Mouse (Mus musculus) heart, embryonic 12.5 days (tissue): ENCODE measurements around the gene St3gal6. TPM values are rescaled to one million over a fixed set of nuclear protein-coding genes. Genes with fewer than 3 reads are reported as not detected.

Source experiments
- ATAC-seq: fragments of 200-750 bp; cut with Nextera tagmentation; 2 replicates; pipeline ENCODE4 v1.8.0; 2017; ENCODE audit warnings: moderate TSS enrichment, moderate library complexity; ENCODE audit not compliant: insufficient number of reproducible peaks, low FRiP score
- H3K27ac ChIP-seq: fragments of 300-500 bp; sonication (generic); 2 replicates; pipeline ENCODE4 v1.5.1; 2016; ENCODE audit warnings: mild to moderate bottlenecking, moderate library complexity; ENCODE audit not compliant: poor library complexity, severe bottlenecking
- H3K27me3 ChIP-seq: fragments of 300-500 bp; sonication (generic); replicated peaks from 2 replicates; pipeline ENCODE4 v1.6.1; 2016; ENCODE audit warnings: mild to moderate bottlenecking, moderate library complexity
- H3K36me3 ChIP-seq: fragments of 300-500 bp; sonication (generic); 2 replicates; pipeline ENCODE4 v1.6.1; 2016; ENCODE audit warnings: mild to moderate bottlenecking, moderate library complexity
- H3K4me1 ChIP-seq: fragments of 300-500 bp; sonication (generic); replicated peaks from 2 replicates; pipeline ENCODE4 v1.6.1; 2016; ENCODE audit warnings: mild to moderate bottlenecking
- H3K4me2 ChIP-seq: fragments of 300-500 bp; sonication (generic); 2 replicates; pipeline ENCODE4 v1.6.1; 2016; ENCODE audit warnings: mild to moderate bottlenecking, moderate library complexity
- H3K4me3 ChIP-seq: fragments of 300-500 bp; sonication (generic); 2 replicates; pipeline ENCODE4 v1.5.1; 2016; ENCODE audit warnings: mild to moderate bottlenecking
- H3K9ac ChIP-seq: fragments of 300-500 bp; sonication (generic); 2 replicates; pipeline ENCODE4 v1.6.1; 2016; ENCODE audit warnings: mild to moderate bottlenecking, moderate library complexity
- H3K9me3 ChIP-seq: fragments of 300-500 bp; sonication (generic); replicated peaks from 2 replicates; pipeline ENCODE4 v1.6.1; 2016; ENCODE audit warnings: mild to moderate bottlenecking, moderate library complexity
- WGBS: fragments of 180-500 bp; shearing (Covaris S2); methylation state at CpG from one replicate; pipeline ENCODE4 v1.1.7; 2016; 5-methylcytosine and 5-hydroxymethylcytosine counted together
- polyA plus RNA-seq: library from polyadenylated mRNA; unstranded; fragments of >200 nt; fragmentation: Nextera tagmentation; extraction: Ambion mirVana; gene quantifications from 2 replicates; pipeline ENCODE4 v1.2.1, GENCODE M21; 2016

St3gal6 gene
- polyA plus RNA-seq, 1 experiment from 2014 or later: 18.2 TPM

- Histone ChIP-seq H3K4me1 (peaks cover 13% of the 10 kb centered on the region), H3K36me3 (no peaks in the 10 kb centered on the region), H3K4me2 (no peak overlapping the region), H3K27me3 (no peaks in the 10 kb centered on the region), H3K4me3 (no peak overlapping the region), H3K9me3 (no peaks in the 10 kb centered on the region), H3K9ac (no peak overlapping the region), H3K27ac (no peak overlapping the region)
- 80% methylated on average over 7 of the region's 7 CpGs for WGBS
- ATAC-seq: no peak
Observed at GRCm38 (mm10) chr16:58534245-58535142, 10.5 kb upstream of the St3gal6 start.

- no peak overlapping the region for H3K4me2 ChIP-seq
- no peaks in the 10 kb centered on the region for H3K27me3 ChIP-seq
- no peak for ATAC-seq
- H3K4me3 ChIP-seq: no peak overlapping the region
- 53% methylated on average over 5 of the region's 5 CpGs for WGBS
- no peaks in the 10 kb centered on the region for H3K36me3 ChIP-seq
- H3K9me3 ChIP-seq: no peaks in the 10 kb centered on the region
- no peak overlapping the region for H3K9ac ChIP-seq
- H3K4me1 ChIP-seq: peaks cover 6% of the 10 kb centered on the region
- no peak overlapping the region for H3K27ac ChIP-seq
Observed at GRCm38 (mm10) chr16:58533742-58534141, 9.7 kb upstream of the St3gal6 start.

GRCm38 (mm10) chr16:58533254-58533653 lies 9.2 kb upstream of the St3gal6 start:
- H3K4me3 ChIP-seq: no peak overlapping the region
- H3K4me2 ChIP-seq: no peak overlapping the region
- no peaks in the 10 kb centered on the region for H3K9me3 ChIP-seq
- no peak for ATAC-seq
- 62% methylated on average over 2 of the region's 2 CpGs for WGBS
- H3K4me1 ChIP-seq: 0 out of 2 replicates have a peak, but pooled peaks cover 4% of the 10 kb centered on the region
- no peaks in the 10 kb centered on the region for H3K27me3 ChIP-seq
- no peaks in the 10 kb centered on the region for H3K36me3 ChIP-seq
- H3K27ac ChIP-seq: no peak overlapping the region
- H3K9ac ChIP-seq: no peak overlapping the region

- Histone ChIP-seq H3K27me3 (no peaks in the 10 kb centered on the region), H3K36me3 (no peaks in the 10 kb centered on the region), H3K4me3 (no peak overlapping the region), H3K27ac (no peak overlapping the region), H3K9ac (no peak overlapping the region), H3K4me2 (no peak overlapping the region), H3K4me1 (0 out of 2 replicates have a peak, but pooled peaks cover 4% of the 10 kb centered on the region), H3K9me3 (no peaks in the 10 kb centered on the region)
- WGBS: 73% methylated on average over 3 of the region's 3 CpGs
- ATAC-seq: no peak
Observed at GRCm38 (mm10) chr16:58532511-58532910, 8.5 kb upstream of the St3gal6 start.

GRCm38 (mm10) chr16:58527817-58528216 lies 3.8 kb upstream of the St3gal6 start:
- Histone ChIP-seq H3K4me2 (no peak overlapping the region), H3K4me3 (no peak overlapping the region), H3K4me1 (no peaks in the 10 kb centered on the region; the same call in 1 of the 2 replicates), H3K27me3 (no peaks in the 10 kb centered on the region), H3K36me3 (no peaks in the 10 kb centered on the region), H3K9me3 (no peaks in the 10 kb centered on the region), H3K27ac (no peak overlapping the region), H3K9ac (no peak overlapping the region)
- WGBS: 71% methylated on average over 5 of the region's 5 CpGs
- ATAC-seq: no peak

- no peak for ATAC-seq
- H3K4me3 ChIP-seq: no peak overlapping the region
- H3K9me3 ChIP-seq: no peaks in the 10 kb centered on the region
- H3K4me2 ChIP-seq: no peak overlapping the region
- peaks cover 5% of the 10 kb centered on the region; the same call in 1 of the 2 replicates for H3K4me1 ChIP-seq
- 84% methylated on average over 6 of the region's 6 CpGs for WGBS
- no peaks in the 10 kb centered on the region for H3K27me3 ChIP-seq
- no peak overlapping the region for H3K27ac ChIP-seq
- no peaks in the 10 kb centered on the region for H3K36me3 ChIP-seq
- H3K9ac ChIP-seq: no peak overlapping the region
Observed at GRCm38 (mm10) chr16:58526729-58527128, 2.7 kb upstream of the St3gal6 start.

GRCm38 (mm10) chr16:58525832-58526231 lies 1.8 kb upstream of the St3gal6 start:
- ATAC-seq: no peak
- Histone ChIP-seq H3K4me3 (no peak overlapping the region), H3K27me3 (no peaks in the 10 kb centered on the region), H3K4me1 (peaks cover 8% of the 10 kb centered on the region), H3K9ac (no peak overlapping the region), H3K27ac (no peak overlapping the region), H3K9me3 (no peaks in the 10 kb centered on the region), H3K4me2 (no peak overlapping the region), H3K36me3 (no peaks in the 10 kb centered on the region)

GRCm38 (mm10) chr16:58523044-58523859 lies 791 bp downstream of the St3gal6 start:
- no peaks in the 10 kb centered on the region for H3K36me3 ChIP-seq
- no peaks in the 10 kb centered on the region for H3K27me3 ChIP-seq
- under 1% methylated on average over 58 of the region's 58 CpGs for WGBS
- H3K4me2 ChIP-seq: peak overlapping the region; percentile 79
- peaks cover 15% of the 10 kb centered on the region for H3K4me1 ChIP-seq
- peak overlapping the region; percentile 72 for H3K4me3 ChIP-seq
- peak; percentile 83 for ATAC-seq
- peak overlapping the region; percentile 82 for H3K27ac ChIP-seq
- peak overlapping the region; percentile 84 for H3K9ac ChIP-seq
- H3K9me3 ChIP-seq: no peaks in the 10 kb centered on the region

GRCm38 (mm10) chr16:58522677-58523043 lies 1.4 kb downstream of the St3gal6 start:
- no peaks in the 10 kb centered on the region for H3K27me3 ChIP-seq
- H3K9me3 ChIP-seq: no peaks in the 10 kb centered on the region
- H3K4me2 ChIP-seq: peak overlapping the region; percentile 79
- peak overlapping the region; percentile 84 for H3K9ac ChIP-seq
- peak overlapping the region; percentile 72 for H3K4me3 ChIP-seq
- ATAC-seq: peak; percentile 69
- peaks cover 15% of the 10 kb centered on the region for H3K4me1 ChIP-seq
- under 1% methylated on average over 16 of the region's 16 CpGs for WGBS
- no peaks in the 10 kb centered on the region for H3K36me3 ChIP-seq
- H3K27ac ChIP-seq: peak overlapping the region; percentile 82

- Histone ChIP-seq H3K4me1 (peaks cover 15% of the 10 kb centered on the region), H3K27ac (no peak overlapping the region), H3K9me3 (no peaks in the 10 kb centered on the region), H3K9ac (peak overlapping the region; percentile 84), H3K4me2 (peak overlapping the region; percentile 79), H3K27me3 (no peaks in the 10 kb centered on the region), H3K4me3 (peak overlapping the region; percentile 72), H3K36me3 (no peaks in the 10 kb centered on the region)
- 27% methylated on average over 7 of the region's 7 CpGs for WGBS
- no peak for ATAC-seq
Observed at GRCm38 (mm10) chr16:58521900-58522299, 2.1 kb downstream of the St3gal6 start.

- no peaks in the 10 kb centered on the region for H3K27me3 ChIP-seq
- no peaks in the 10 kb centered on the region for H3K36me3 ChIP-seq
- no peak for ATAC-seq
- peaks cover 15% of the 10 kb centered on the region for H3K4me1 ChIP-seq
- 0 out of 2 replicates have a peak overlapping the region, but pooled peaks have one; percentile 4 for H3K4me3 ChIP-seq
- no peaks in the 10 kb centered on the region for H3K9me3 ChIP-seq
- no peak overlapping the region for H3K27ac ChIP-seq
- 69% methylated on average over 4 of the region's 4 CpGs for WGBS
- H3K4me2 ChIP-seq: peak overlapping the region; percentile 54
- H3K9ac ChIP-seq: no peak overlapping the region
Observed at GRCm38 (mm10) chr16:58521182-58521581, 2.9 kb downstream of the St3gal6 start.
